Mouse (Mus musculus): ENCODE results near the gene Fanca.
"Not testable (repeated sequence)": the region's sequence is repeated elsewhere in the genome, so short reads cannot be mapped to it uniquely, and the experiment has no call there.

Fanca gene

GRCm38 (mm10) chr8:123230326-123230725, 88.0 kb downstream of the Fanca start:
- not testable (repeated sequence) for DNase-seq

GRCm38 (mm10) chr8:123228416-123228815, 90.0 kb downstream of the Fanca start:
- DNase-seq: peak; percentile 48

- DNase-seq: peak; percentile 96
Measured at GRCm38 (mm10) chr8:123224278-123225266, 93.8 kb downstream of the Fanca start, which contains the start of gene Cdk10. Gene Cdk10, plus strand, starts transcription at chr8:123224842.

- no peak for DNase-seq
Measured at GRCm38 (mm10) chr8:123220917-123221316, 97.5 kb downstream of the Fanca start.
